Mouse (Mus musculus): ENCODE measurements around the gene Fkbpl.

Gene Fkbpl

DNA sequence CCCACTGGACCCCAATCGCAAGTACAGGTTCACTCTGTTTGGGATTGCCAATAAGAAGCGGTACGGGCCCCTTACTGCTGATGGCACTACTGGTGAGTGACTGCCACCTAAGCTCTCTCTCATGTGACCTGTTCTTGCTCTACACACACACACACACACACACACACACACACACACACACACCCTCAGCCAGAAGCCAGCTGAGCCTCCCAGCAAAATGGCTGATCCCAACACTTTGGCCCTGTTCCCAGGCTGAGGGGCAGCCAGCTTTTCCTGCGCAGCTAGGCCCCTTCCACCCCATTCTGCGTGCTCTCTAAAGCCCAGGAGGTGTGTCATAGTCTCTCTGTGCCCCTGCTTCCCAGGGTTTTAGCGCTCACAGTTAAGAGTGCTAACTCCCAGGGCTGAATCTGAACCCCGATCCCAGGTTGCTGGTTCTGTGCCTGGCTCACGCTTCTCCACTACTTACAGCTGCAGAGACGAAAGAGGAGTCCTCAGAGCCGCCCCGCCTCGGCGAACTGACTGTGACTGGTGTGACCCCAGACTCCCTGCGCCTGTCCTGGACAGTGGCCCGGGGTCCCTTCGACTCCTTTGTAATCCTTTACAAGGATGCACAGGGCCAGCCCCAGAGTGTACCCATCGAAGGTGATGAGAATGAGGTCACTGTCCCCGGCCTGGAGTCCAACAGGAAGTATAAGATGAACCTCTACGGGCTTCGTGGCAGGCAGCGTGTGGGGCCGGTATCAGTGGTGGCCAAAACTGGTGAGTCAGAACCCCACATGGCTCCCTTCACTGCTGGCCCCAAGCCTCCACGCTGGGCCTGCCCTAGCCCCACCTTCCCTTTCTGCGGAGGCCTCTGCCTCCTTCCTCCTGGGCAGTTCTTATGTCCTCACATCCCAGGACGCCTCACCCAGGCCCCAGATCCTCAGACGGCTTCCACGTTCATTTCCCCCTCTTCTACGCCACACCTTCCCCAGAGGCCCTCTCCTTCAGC, 40.9 kb downstream of the Fkbpl start:
- DNase-seq (ENCODE audit: extremely low read depth, low read depth, low spot score): no peak

DNA sequence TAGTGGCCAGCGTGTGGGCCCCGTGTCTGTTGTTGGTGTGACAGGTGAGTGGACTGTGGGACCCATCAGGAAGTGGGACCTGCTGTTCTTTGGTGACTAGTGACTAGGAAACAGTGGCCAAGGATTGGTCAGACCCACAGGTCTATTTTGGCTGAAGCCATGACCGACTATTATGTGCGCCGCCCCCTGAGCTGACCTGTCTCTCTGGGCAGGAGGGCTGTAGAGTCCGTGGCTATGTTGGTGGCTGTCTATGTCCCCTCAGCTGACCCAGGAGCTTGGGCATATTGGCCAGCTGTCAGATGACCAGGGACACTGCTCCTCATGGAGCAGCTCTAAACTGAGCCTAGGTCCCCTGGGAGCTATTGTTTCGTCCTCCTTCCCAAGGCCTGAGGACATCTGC, 44.3 kb downstream of the Fkbpl start:
- DNase-seq (ENCODE audit: extremely low read depth, low read depth, low spot score): no peak

DNA sequence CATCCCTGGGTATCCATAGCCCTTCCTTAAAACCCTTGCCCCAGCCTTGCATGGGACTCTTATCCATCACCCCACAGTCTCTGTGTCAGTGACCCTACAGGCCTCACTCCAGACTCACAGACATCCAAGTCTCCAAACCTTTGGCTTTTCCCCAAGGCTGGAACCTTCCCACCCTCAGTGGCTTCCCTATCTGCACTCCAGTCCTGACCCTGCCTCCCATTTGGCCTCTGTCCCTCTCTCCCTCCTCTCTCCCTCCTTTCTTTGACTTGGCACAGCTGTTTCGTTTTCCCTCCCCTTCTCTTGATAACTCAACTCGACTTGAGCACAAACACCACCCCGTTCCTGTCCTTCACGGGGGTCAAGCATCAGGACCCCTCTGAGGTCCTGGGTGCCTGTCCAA, 45.9 kb downstream of the Fkbpl start:
- no peak for DNase-seq (ENCODE audit: extremely low read depth, low read depth, low spot score)

DNA sequence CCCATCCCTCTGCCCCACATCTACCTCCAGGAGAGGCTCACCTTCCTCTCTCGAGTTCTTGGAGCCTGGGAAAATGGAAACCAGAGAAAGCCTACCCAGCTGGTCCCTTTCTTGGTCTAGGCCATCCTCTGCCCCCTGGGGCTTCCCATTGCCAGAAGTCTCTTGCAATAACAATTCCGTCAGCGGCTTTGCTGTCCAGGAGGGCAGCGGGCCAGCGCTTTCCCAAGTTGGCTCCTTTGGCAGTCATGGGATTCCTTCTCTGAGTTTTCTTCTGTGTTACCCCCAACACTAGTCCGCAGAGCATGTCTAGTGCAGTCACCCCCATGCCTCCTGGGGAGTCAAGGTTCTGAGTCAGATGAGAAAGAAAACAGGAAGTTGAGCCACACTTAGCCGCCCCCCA, 48.3 kb downstream of the Fkbpl start:
- no peak for DNase-seq (ENCODE audit: extremely low read depth, low read depth, low spot score)
